Mouse (Mus musculus): Measurements from ENCODE around the gene Ublcp1.

DNA sequence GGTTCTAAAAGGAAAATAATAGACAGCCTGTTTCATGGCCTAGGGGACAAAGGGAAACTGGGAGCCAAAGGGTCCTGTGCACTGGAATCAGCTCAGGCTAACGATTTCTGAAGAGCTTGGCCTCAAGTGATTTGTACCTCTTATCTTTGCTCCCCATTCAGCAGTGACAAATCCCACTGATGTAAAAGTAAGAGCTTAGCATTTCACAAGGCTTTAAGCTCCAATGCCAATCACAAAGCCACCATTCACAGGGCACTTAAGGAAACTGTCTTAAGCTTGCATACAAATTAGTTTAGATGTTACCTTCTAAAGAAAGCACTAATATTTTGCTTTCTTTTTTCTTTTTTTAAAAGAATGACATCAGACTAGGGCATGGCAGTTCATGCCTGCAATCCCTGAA, 64.3 kb downstream of the Ublcp1 start:
- TF ChIP-seq CTCF (IDR thresholded peaks at IDR 0.05; ENCODE audit: extremely low read depth, insufficient read depth, insufficient read length, insufficient replicate concordance) (no peak), POLR2A (IDR thresholded peaks at IDR 0.05; ENCODE audit: low read depth, low read length) (no peak)

All from spleen, adult 2 months (tissue).